Mouse (Mus musculus): ENCODE measurements around the gene 2310057N15Rik.

- TF ChIP-seq CTCF (IDR thresholded peaks at IDR 0.05; ENCODE audit: low read depth, low read length): no peak
- no peak for TF ChIP-seq POLR2A (IDR thresholded peaks at IDR 0.05; ENCODE audit: extremely low read depth, insufficient read depth, low read length)
Measured at GRCm38 (mm10) chr16:88747943-88748342, 26.1 kb downstream of the 2310057N15Rik start.

Measured in liver, adult 2 months (tissue).